Mouse (Mus musculus) ES-E14 (cell line): Measurements from ENCODE around the gene Pdia3.

Experiments used
- HCFC1 ChIP-seq: IDR thresholded peaks from 2 replicates; pipeline ENCODE4 v1.6.1; 2012; ENCODE audit warnings: low read length, inconsistent platforms, borderline replicate concordance; ENCODE audit not compliant: insufficient read depth
- ZNF384 ChIP-seq: IDR thresholded peaks from 2 replicates; pipeline ENCODE4 v1.6.1; 2012; ENCODE audit warnings: low read depth, low read length, inconsistent platforms

- TF ChIP-seq HCFC1 (no peak), ZNF384 (no peak)
Observed at GRCm38 (mm10) chr2:121442259-121443067, 28.9 kb downstream of the Pdia3 start.
